14 mouse cellular contexts compared by ENCODE assay signal in genomic region chr15:46990201-46990600, GRCm38 (mm10).
DNase-seq lines count a peak whose midpoint lies in the region; ATAC-seq and TF ChIP-seq lines count a peak whose summit lies in the region.
"Had no signal": no experiment of that assay in that cellular context is flagged by ENCODE, and none has a peak within 500 bp of the region (broad histone marks: within the 10 kb centered on the region; RNA-seq: fewer than 3 reads in every experiment).

No protein-coding gene starts in this region.

- no peak overlapping the region for H3K27ac ChIP-seq in hindbrain, postnatal 0 days
- no peak overlapping the region for H3K27ac ChIP-seq in hindbrain, embryonic 13.5 days
- H3K27ac ChIP-seq in midbrain, embryonic 14.5 days (replicated peaks; ENCODE audit: low read depth, low read length) = no peak overlapping the region
- no peak overlapping the region for H3K27ac ChIP-seq in midbrain, embryonic 15.5 days
- H3K27ac ChIP-seq: limb, embryonic 12.5 days had no signal

- ATAC-seq in hindbrain, postnatal 0 days = no peak
- ATAC-seq in hindbrain, embryonic 13.5 days (ENCODE audit: low FRiP score) = no peak
- ATAC-seq in midbrain, embryonic 14.5 days (ENCODE audit: low FRiP score, low TSS enrichment) = no peak
- no peak for ATAC-seq in midbrain, embryonic 15.5 days (replicated peaks)
- ATAC-seq: activated CD4-positive, CD25-positive, alpha-beta regulatory T cell, adult 4 months; liver, postnatal 0 days had no signal

- WGBS in hindbrain, postnatal 0 days = 38% methylated on average over 3 of the region's 3 CpGs
- WGBS in hindbrain, embryonic 13.5 days = 59% methylated on average over 3 of the region's 3 CpGs
- WGBS in midbrain, embryonic 14.5 days = 51% methylated on average over 3 of the region's 3 CpGs
- WGBS in midbrain, embryonic 15.5 days = 43% methylated on average over 3 of the region's 3 CpGs

- H3K9ac ChIP-seq in hindbrain, postnatal 0 days (replicated peaks; ENCODE audit: low read length) = no peak overlapping the region
- no peak overlapping the region for H3K9ac ChIP-seq in hindbrain, embryonic 13.5 days
- no peak overlapping the region for H3K9ac ChIP-seq in midbrain, embryonic 14.5 days (replicated peaks; ENCODE audit: low read length)
- H3K9ac ChIP-seq in midbrain, embryonic 15.5 days = no peak overlapping the region
- H3K9ac ChIP-seq: limb, embryonic 12.5 days; liver, postnatal 0 days had no signal

- H3K36me3 ChIP-seq in hindbrain, postnatal 0 days (ENCODE audit: insufficient read depth, low read length) = no peaks in the 10 kb centered on the region
- no peaks in the 10 kb centered on the region for H3K36me3 ChIP-seq in hindbrain, embryonic 13.5 days
- H3K36me3 ChIP-seq in midbrain, embryonic 14.5 days (ENCODE audit: control insufficient read depth, insufficient read depth, low read length) = no peaks in the 10 kb centered on the region
- H3K36me3 ChIP-seq in midbrain, embryonic 15.5 days (replicated peaks) = no peaks in the 10 kb centered on the region
- H3K36me3 ChIP-seq: limb, embryonic 12.5 days had no signal

- no peaks in the 10 kb centered on the region for H3K4me1 ChIP-seq in hindbrain, postnatal 0 days (ENCODE audit: insufficient read depth, low read length)
- no peaks in the 10 kb centered on the region for H3K4me1 ChIP-seq in hindbrain, embryonic 13.5 days (replicated peaks)
- no peaks in the 10 kb centered on the region for H3K4me1 ChIP-seq in midbrain, embryonic 14.5 days (ENCODE audit: control insufficient read depth, insufficient read depth, low read length)
- H3K4me1 ChIP-seq in midbrain, embryonic 15.5 days = no peaks in the 10 kb centered on the region
- H3K4me1 ChIP-seq: limb, embryonic 12.5 days had no signal

- TF ChIP-seq CTCF in hindbrain, postnatal 0 days (IDR thresholded peaks at IDR 0.05; ENCODE audit: low read depth) = peak; percentile 53

- peak; percentile 65 for DNase-seq in hindbrain, postnatal 0 days (ENCODE audit: low spot score)
- DNase-seq in midbrain, embryonic 14.5 days = peak; percentile 67
- peak; percentile 10 for DNase-seq in ZHBTc4 (ENCODE audit: low read depth, low spot score)
- DNase-seq in telencephalon, adult 2 months (ENCODE audit: low read depth, low spot score) = peak; percentile 2
- DNase-seq in kidney, postnatal 10 days = no peak
- no peak for DNase-seq in cerebellum, postnatal 25 days
- DNase-seq: cerebellum, adult 18-20 months; kidney, postnatal 4 days; liver, postnatal 0 days; right cerebral cortex, postnatal 4 days had no signal

- no peak overlapping the region for H3K4me3 ChIP-seq in hindbrain, postnatal 0 days (ENCODE audit: low read length)
- no peak overlapping the region for H3K4me3 ChIP-seq in hindbrain, embryonic 13.5 days
- no peak overlapping the region for H3K4me3 ChIP-seq in midbrain, embryonic 14.5 days (replicated peaks; ENCODE audit: low read depth, low read length)
- H3K4me3 ChIP-seq in midbrain, embryonic 15.5 days = no peak overlapping the region
- H3K4me3 ChIP-seq: limb, embryonic 12.5 days had no signal

- H3K4me2 ChIP-seq in hindbrain, postnatal 0 days (ENCODE audit: low read depth, low read length) = no peak overlapping the region
- no peak overlapping the region for H3K4me2 ChIP-seq in hindbrain, embryonic 13.5 days
- no peak overlapping the region for H3K4me2 ChIP-seq in midbrain, embryonic 14.5 days (ENCODE audit: low read length)
- H3K4me2 ChIP-seq in midbrain, embryonic 15.5 days = no peak overlapping the region
- H3K4me2 ChIP-seq: limb, embryonic 12.5 days had no signal

- no peaks in the 10 kb centered on the region for H3K9me3 ChIP-seq in hindbrain, postnatal 0 days (ENCODE audit: low read length)
- no peaks in the 10 kb centered on the region for H3K9me3 ChIP-seq in hindbrain, embryonic 13.5 days
- no peaks in the 10 kb centered on the region for H3K9me3 ChIP-seq in midbrain, embryonic 14.5 days (ENCODE audit: control insufficient read depth, low read length)
- H3K9me3 ChIP-seq in midbrain, embryonic 15.5 days = no peaks in the 10 kb centered on the region
- H3K9me3 ChIP-seq: limb, embryonic 12.5 days had no signal

- no peaks in the 10 kb centered on the region for H3K27me3 ChIP-seq in hindbrain, postnatal 0 days (ENCODE audit: insufficient read depth, low read length)
- H3K27me3 ChIP-seq in hindbrain, embryonic 13.5 days = no peaks in the 10 kb centered on the region
- H3K27me3 ChIP-seq in midbrain, embryonic 14.5 days (ENCODE audit: control insufficient read depth, insufficient read depth, low read length) = no peaks in the 10 kb centered on the region
- no peaks in the 10 kb centered on the region for H3K27me3 ChIP-seq in midbrain, embryonic 15.5 days (replicated peaks)
- H3K27me3 ChIP-seq: limb, embryonic 12.5 days had no signal

Comparison
In these comparisons a context has a peak if more than half of its experiments do, and no peak if none do; other contexts are left out.
1. DNase-seq: peak in hindbrain, postnatal 0 days (single experiment), midbrain, embryonic 14.5 days (single experiment), ZHBTc4 (single experiment) and telencephalon, adult 2 months (single experiment); none in kidney, postnatal 10 days (single experiment) and cerebellum, postnatal 25 days (0 of 2).